Mouse (Mus musculus): ENCODE data around the gene Defb25. TPM values are rescaled to one million over a fixed set of nuclear protein-coding genes. Genes with fewer than 3 reads are reported as not detected.

Defb25 gene
- total and polyA plus RNA-seq, 2 experiments = not detected

- H3K4me1 ChIP-seq (ENCODE audit: control insufficient read depth, insufficient read depth, low read length) = peaks cover 4% of the 10 kb centered on the region
- no peaks in the 10 kb centered on the region for H3K27me3 ChIP-seq (ENCODE audit: control insufficient read depth, insufficient read depth, low read length)
- H3K79me2 ChIP-seq (ENCODE audit: control insufficient read depth, insufficient read depth, low read length) = no peaks in the 10 kb centered on the region
- WGBS = 6% methylated on average over 59 of the region's 59 CpGs
- DNase-seq (ENCODE audit: extremely low read depth, low read depth, low spot score) = no peak
- TF ChIP-seq CTCF (IDR thresholded peaks at IDR 0.05; ENCODE audit: low read depth, low read length) = no peak
- TF ChIP-seq POLR2A (IDR thresholded peaks at IDR 0.05; ENCODE audit: extremely low read depth, insufficient read depth, low read length) = no peak
- H3K4me3 ChIP-seq (ENCODE audit: insufficient read depth, low read depth, low read length) = peak within 1 kb of the TSS; percentile 52
- H3K36me3 ChIP-seq (ENCODE audit: control insufficient read depth, insufficient read depth, low read length) = no peaks in the 10 kb centered on the region
- peak within 1 kb of the TSS; percentile 44 for H3K9ac ChIP-seq (ENCODE audit: low read depth, low read length)
- H3K27ac ChIP-seq (replicated peaks; ENCODE audit: insufficient read depth, low read depth, low read length) = no peak within 1 kb of the TSS
Observed at GRCm38 (mm10) chr2:152626774-152627591, 4.1 kb upstream of the Defb25 start, which contains the start of gene Rem1. Gene Rem1, plus strand, starts transcription at chr2:152626951.

- Histone ChIP-seq H3K4me3 (ENCODE audit: insufficient read depth, low read depth, low read length) (no peak overlapping the region), H3K27me3 (ENCODE audit: control insufficient read depth, insufficient read depth, low read length) (no peaks in the 10 kb centered on the region), H3K36me3 (ENCODE audit: control insufficient read depth, insufficient read depth, low read length) (no peaks in the 10 kb centered on the region), H3K9ac (ENCODE audit: low read depth, low read length) (no peak overlapping the region), H3K27ac (replicated peaks; ENCODE audit: insufficient read depth, low read depth, low read length) (no peak overlapping the region), H3K4me1 (ENCODE audit: control insufficient read depth, insufficient read depth, low read length) (peaks cover 4% of the 10 kb centered on the region), H3K79me2 (ENCODE audit: control insufficient read depth, insufficient read depth, low read length) (no peaks in the 10 kb centered on the region)
- no peak for DNase-seq (ENCODE audit: extremely low read depth, low read depth, low spot score)
- WGBS = 10% methylated on average over 1 of the region's 1 CpGs
- TF ChIP-seq POLR2A (IDR thresholded peaks at IDR 0.05; ENCODE audit: extremely low read depth, insufficient read depth, low read length) = no peak
- no peak for TF ChIP-seq CTCF (IDR thresholded peaks at IDR 0.05; ENCODE audit: low read depth, low read length)
Observed at GRCm38 (mm10) chr2:152625256-152625655, 2.4 kb upstream of the Defb25 start.

- Histone ChIP-seq H3K27ac (replicated peaks; ENCODE audit: insufficient read depth, low read depth, low read length) (no peak overlapping the region), H3K27me3 (ENCODE audit: control insufficient read depth, insufficient read depth, low read length) (no peaks in the 10 kb centered on the region)
- WGBS = 95% methylated on average over 2 of the region's 2 CpGs
Observed at GRCm38 (mm10) chr2:152624566-152624965, 1.7 kb upstream of the Defb25 start.

GRCm38 (mm10) chr2:152622151-152622550 lies 702 bp downstream of the Defb25 start:
- WGBS = 87% methylated on average over 13 of the region's 13 CpGs
- no peak overlapping the region for H3K4me3 ChIP-seq (ENCODE audit: insufficient read depth, low read depth, low read length)
- no peak overlapping the region for H3K9ac ChIP-seq (ENCODE audit: low read depth, low read length)
- TF ChIP-seq CTCF (IDR thresholded peaks at IDR 0.05; ENCODE audit: low read depth, low read length) (no peak), POLR2A (IDR thresholded peaks at IDR 0.05; ENCODE audit: extremely low read depth, insufficient read depth, low read length) (no peak)
- no peaks in the 10 kb centered on the region for H3K27me3 ChIP-seq (ENCODE audit: control insufficient read depth, insufficient read depth, low read length)
- DNase-seq (ENCODE audit: extremely low read depth, low read depth, low spot score) = no peak
- H3K4me1 ChIP-seq (ENCODE audit: control insufficient read depth, insufficient read depth, low read length) = no peaks in the 10 kb centered on the region
- H3K36me3 ChIP-seq (ENCODE audit: control insufficient read depth, insufficient read depth, low read length) = no peaks in the 10 kb centered on the region
- H3K79me2 ChIP-seq (ENCODE audit: control insufficient read depth, insufficient read depth, low read length) = no peaks in the 10 kb centered on the region
- H3K27ac ChIP-seq (replicated peaks; ENCODE audit: insufficient read depth, low read depth, low read length) = no peak overlapping the region

More at GRCm38 (mm10) chr2:152624566-152624965, 1.7 kb upstream of the Defb25 start:
- H3K4me3 ChIP-seq (ENCODE audit: insufficient read depth, low read depth, low read length) = no peak overlapping the region
- peaks cover 4% of the 10 kb centered on the region for H3K4me1 ChIP-seq (ENCODE audit: control insufficient read depth, insufficient read depth, low read length)
- no peaks in the 10 kb centered on the region for H3K36me3 ChIP-seq (ENCODE audit: control insufficient read depth, insufficient read depth, low read length)
- no peak for DNase-seq (ENCODE audit: extremely low read depth, low read depth, low spot score)
- TF ChIP-seq POLR2A (IDR thresholded peaks at IDR 0.05; ENCODE audit: extremely low read depth, insufficient read depth, low read length) (no peak), CTCF (IDR thresholded peaks at IDR 0.05; ENCODE audit: low read depth, low read length) (no peak)
- no peak overlapping the region for H3K9ac ChIP-seq (ENCODE audit: low read depth, low read length)
- no peaks in the 10 kb centered on the region for H3K79me2 ChIP-seq (ENCODE audit: control insufficient read depth, insufficient read depth, low read length)

- no peak overlapping the region for H3K4me3 ChIP-seq (ENCODE audit: insufficient read depth, low read depth, low read length)
- WGBS = 78% methylated on average over 9 of the region's 9 CpGs
- no peaks in the 10 kb centered on the region for H3K4me1 ChIP-seq (ENCODE audit: control insufficient read depth, insufficient read depth, low read length)
- no peaks in the 10 kb centered on the region for H3K36me3 ChIP-seq (ENCODE audit: control insufficient read depth, insufficient read depth, low read length)
- TF ChIP-seq CTCF (IDR thresholded peaks at IDR 0.05; ENCODE audit: low read depth, low read length) (no peak), POLR2A (IDR thresholded peaks at IDR 0.05; ENCODE audit: extremely low read depth, insufficient read depth, low read length) (no peak)
- no peaks in the 10 kb centered on the region for H3K27me3 ChIP-seq (ENCODE audit: control insufficient read depth, insufficient read depth, low read length)
- no peak overlapping the region for H3K9ac ChIP-seq (ENCODE audit: low read depth, low read length)
- no peak overlapping the region for H3K27ac ChIP-seq (replicated peaks; ENCODE audit: insufficient read depth, low read depth, low read length)
- no peaks in the 10 kb centered on the region for H3K79me2 ChIP-seq (ENCODE audit: control insufficient read depth, insufficient read depth, low read length)
- DNase-seq (ENCODE audit: extremely low read depth, low read depth, low spot score) = no peak
Observed at GRCm38 (mm10) chr2:152620367-152621134, 2.3 kb downstream of the Defb25 start.

Measured in liver, adult 2 months (tissue).